In genomic region chr5:144979110-144979509, GRCm38 (mm10) we compare ENCODE assay signal across 28 mouse cellular contexts. TPM values are rescaled to one million over a fixed set of nuclear protein-coding genes. Genes with fewer than 3 reads are reported as not detected.
A peak's percentile ranks its signal among the peaks of the same experiment; 100 is the strongest.
DNase-seq lines count a peak whose midpoint lies in the region; ATAC-seq and TF ChIP-seq lines count a peak whose summit lies in the region.
"Had no signal": no experiment of that assay in that cellular context is flagged by ENCODE, and none has a peak within 500 bp of the region (broad histone marks: within the 10 kb centered on the region; RNA-seq: fewer than 3 reads in every experiment).

No protein-coding gene starts in this region.

- TF ChIP-seq POLR2A in kidney, adult 2 months (IDR thresholded peaks at IDR 0.05; ENCODE audit: low read depth, low read length): no peak

- no peaks in the 10 kb centered on the region; the same call in 1 of the 2 replicates for H3K9me3 ChIP-seq in heart, embryonic 11.5 days (replicated peaks; ENCODE audit: control insufficient read depth, low read length)
- H3K9me3 ChIP-seq in kidney, embryonic 15.5 days (replicated peaks): peaks cover 4% of the 10 kb centered on the region; the same call in 1 of the 2 replicates
- H3K9me3 ChIP-seq in midbrain, embryonic 11.5 days (ENCODE audit: control insufficient read depth, low read length): peaks cover 4% of the 10 kb centered on the region; the same call in 1 of the 2 replicates
- H3K9me3 ChIP-seq in midbrain, embryonic 13.5 days: peaks cover 4% of the 10 kb centered on the region; the same call in 1 of the 2 replicates
- H3K9me3 ChIP-seq in forebrain, embryonic 13.5 days (replicated peaks): no peaks in the 10 kb centered on the region
- H3K9me3 ChIP-seq: midbrain, embryonic 15.5 days had no signal

- no peak overlapping the region for H3K9ac ChIP-seq in heart, embryonic 11.5 days (ENCODE audit: low read depth, low read length)
- no peak overlapping the region for H3K9ac ChIP-seq in kidney, embryonic 15.5 days
- no peak overlapping the region for H3K9ac ChIP-seq in midbrain, embryonic 11.5 days (ENCODE audit: low read length)
- no peak overlapping the region for H3K9ac ChIP-seq in midbrain, embryonic 13.5 days (replicated peaks)
- H3K9ac ChIP-seq in forebrain, embryonic 13.5 days: no peak overlapping the region
- H3K9ac ChIP-seq: embryonic facial prominence, embryonic 12.5 days; forebrain, embryonic 12.5 days; hindbrain, embryonic 13.5 days; liver, embryonic 13.5 days; midbrain, embryonic 15.5 days; neural tube, embryonic 12.5 days had no signal

- no peak for ATAC-seq in heart, embryonic 11.5 days (replicated peaks; ENCODE audit: insufficient number of reproducible peaks, low FRiP score, low TSS enrichment)
- ATAC-seq in kidney, embryonic 15.5 days (replicated peaks; ENCODE audit: low FRiP score): no peak
- no peak for ATAC-seq in midbrain, embryonic 11.5 days (ENCODE audit: low FRiP score)
- no peak for ATAC-seq in midbrain, embryonic 13.5 days
- no peak for ATAC-seq in forebrain, embryonic 13.5 days
- ATAC-seq: midbrain, embryonic 15.5 days had no signal

- H3K36me3 ChIP-seq in heart, embryonic 11.5 days (ENCODE audit: control insufficient read depth, insufficient read depth, low read length): no peaks in the 10 kb centered on the region
- no peaks in the 10 kb centered on the region for H3K36me3 ChIP-seq in kidney, embryonic 15.5 days
- H3K36me3 ChIP-seq in kidney, adult 2 months (ENCODE audit: control insufficient read depth, insufficient read depth, low read length): no peaks in the 10 kb centered on the region
- H3K36me3 ChIP-seq in midbrain, embryonic 11.5 days (ENCODE audit: control insufficient read depth, insufficient read depth, low read length): no peaks in the 10 kb centered on the region
- no peaks in the 10 kb centered on the region for H3K36me3 ChIP-seq in midbrain, embryonic 13.5 days
- H3K36me3 ChIP-seq in forebrain, embryonic 13.5 days (ENCODE audit: poor library complexity, severe bottlenecking): no peaks in the 10 kb centered on the region
- H3K36me3 ChIP-seq: embryonic facial prominence, embryonic 12.5 days; forebrain, embryonic 12.5 days; hindbrain, embryonic 13.5 days; liver, embryonic 13.5 days; midbrain, embryonic 15.5 days; neural tube, embryonic 12.5 days had no signal

- intact Hi-C loops in heart, postnatal 36 days (cut with DNase I): no loop called here

- H3K27ac ChIP-seq in heart, embryonic 11.5 days (ENCODE audit: low read depth, low read length): 0 out of 2 replicates have a peak overlapping the region, but pooled peaks have one; percentile 7
- H3K27ac ChIP-seq in kidney, embryonic 15.5 days: peak overlapping the region; percentile 73
- no peak overlapping the region for H3K27ac ChIP-seq in kidney, adult 2 months (ENCODE audit: insufficient read depth, low read depth, low read length)
- H3K27ac ChIP-seq in midbrain, embryonic 11.5 days (ENCODE audit: low read depth, low read length): no peak overlapping the region
- H3K27ac ChIP-seq in midbrain, embryonic 13.5 days: no peak overlapping the region
- no peak overlapping the region for H3K27ac ChIP-seq in forebrain, embryonic 13.5 days
- H3K27ac ChIP-seq: embryonic facial prominence, embryonic 12.5 days; forebrain, embryonic 12.5 days; hindbrain, embryonic 13.5 days; liver, embryonic 13.5 days; midbrain, embryonic 15.5 days; neural tube, embryonic 12.5 days had no signal

- no peak for TF ChIP-seq CTCF in kidney, adult 2 months (conservative IDR thresholded peaks at IDR 0.05; ENCODE audit: insufficient read depth, insufficient read length, low read depth, low read length)

- DNase-seq in heart, postnatal 36 days: no peak
- DNase-seq in kidney, adult 2 months: no peak
- DNase-seq in midbrain, embryonic 11.5 days (ENCODE audit: low spot score, missing footprints): peak; percentile 44
- no peak for DNase-seq in right cerebral cortex, adult 18-20 months
- DNase-seq: cerebellum, adult 18-20 months; layer of hippocampus, adult 9-11 months; liver, embryonic 13.5 days; thymus, postnatal 25 days had no signal

- H3K27me3 ChIP-seq in heart, embryonic 11.5 days (ENCODE audit: control insufficient read depth, insufficient read depth, low read length): 0 out of 2 replicates have a peak, but pooled peaks cover 3% of the 10 kb centered on the region
- no peaks in the 10 kb centered on the region for H3K27me3 ChIP-seq in kidney, embryonic 15.5 days
- no peaks in the 10 kb centered on the region for H3K27me3 ChIP-seq in kidney, adult 2 months (replicated peaks; ENCODE audit: control insufficient read depth, insufficient read depth, low read length)
- H3K27me3 ChIP-seq in midbrain, embryonic 11.5 days (ENCODE audit: control insufficient read depth, insufficient read depth, low read length): no peaks in the 10 kb centered on the region
- no peaks in the 10 kb centered on the region for H3K27me3 ChIP-seq in midbrain, embryonic 13.5 days
- no peaks in the 10 kb centered on the region for H3K27me3 ChIP-seq in forebrain, embryonic 13.5 days
- H3K27me3 ChIP-seq: embryonic facial prominence, embryonic 12.5 days; forebrain, embryonic 12.5 days; hindbrain, embryonic 13.5 days; liver, embryonic 13.5 days; midbrain, embryonic 15.5 days; neural tube, embryonic 12.5 days had no signal

- WGBS in heart, embryonic 11.5 days (ENCODE audit: insufficient replicate concordance): 80% methylated on average over 6 of the region's 6 CpGs
- 69% methylated on average over 6 of the region's 6 CpGs for WGBS in kidney, embryonic 15.5 days
- WGBS in kidney, adult 2 months: 74% methylated on average over 6 of the region's 6 CpGs
- WGBS in midbrain, embryonic 11.5 days: 91% methylated on average over 6 of the region's 6 CpGs
- WGBS in midbrain, embryonic 13.5 days: 88% methylated on average over 6 of the region's 6 CpGs
- 89% methylated on average over 6 of the region's 6 CpGs for WGBS in forebrain, embryonic 13.5 days

- H3K4me1 ChIP-seq in heart, embryonic 11.5 days (ENCODE audit: control insufficient read depth, insufficient read depth, low read length): 0 out of 2 replicates have a peak, but pooled peaks cover 3% of the 10 kb centered on the region
- H3K4me1 ChIP-seq in kidney, embryonic 15.5 days: no peaks in the 10 kb centered on the region
- H3K4me1 ChIP-seq in kidney, adult 2 months (ENCODE audit: control insufficient read depth, insufficient read depth, low read length): no peaks in the 10 kb centered on the region
- no peaks in the 10 kb centered on the region for H3K4me1 ChIP-seq in midbrain, embryonic 11.5 days (ENCODE audit: control insufficient read depth, insufficient read depth, low read length)
- no peaks in the 10 kb centered on the region for H3K4me1 ChIP-seq in midbrain, embryonic 13.5 days (replicated peaks)
- H3K4me1 ChIP-seq in forebrain, embryonic 13.5 days: no peaks in the 10 kb centered on the region
- H3K4me1 ChIP-seq: embryonic facial prominence, embryonic 12.5 days; forebrain, embryonic 12.5 days; hindbrain, embryonic 13.5 days; liver, embryonic 13.5 days; midbrain, embryonic 15.5 days; neural tube, embryonic 12.5 days had no signal

- no peak overlapping the region for H3K4me2 ChIP-seq in heart, embryonic 11.5 days
- no peak overlapping the region for H3K4me2 ChIP-seq in kidney, embryonic 15.5 days
- no peak overlapping the region for H3K4me2 ChIP-seq in midbrain, embryonic 11.5 days
- no peak overlapping the region for H3K4me2 ChIP-seq in midbrain, embryonic 13.5 days (replicated peaks)
- no peak overlapping the region for H3K4me2 ChIP-seq in forebrain, embryonic 13.5 days
- H3K4me2 ChIP-seq: embryonic facial prominence, embryonic 12.5 days; forebrain, embryonic 12.5 days; hindbrain, embryonic 13.5 days; liver, embryonic 13.5 days; midbrain, embryonic 15.5 days; neural tube, embryonic 12.5 days had no signal

- no peak overlapping the region for H3K4me3 ChIP-seq in heart, embryonic 11.5 days (ENCODE audit: low read depth, low read length)
- no peak overlapping the region for H3K4me3 ChIP-seq in kidney, embryonic 15.5 days (replicated peaks)
- no peak overlapping the region for H3K4me3 ChIP-seq in kidney, adult 2 months (ENCODE audit: insufficient read depth, low read depth, low read length)
- H3K4me3 ChIP-seq in midbrain, embryonic 11.5 days (ENCODE audit: low read depth, low read length): no peak overlapping the region
- no peak overlapping the region for H3K4me3 ChIP-seq in midbrain, embryonic 13.5 days (replicated peaks)
- no peak overlapping the region for H3K4me3 ChIP-seq in forebrain, embryonic 13.5 days
- H3K4me3 ChIP-seq: embryonic facial prominence, embryonic 12.5 days; erythroblast, embryonic 14.5 days; forebrain, embryonic 12.5 days; hindbrain, embryonic 13.5 days; liver, embryonic 13.5 days; megakaryocyte, embryonic 14.5 days; midbrain, embryonic 15.5 days; neural tube, embryonic 12.5 days had no signal

RNA-seq across cellular contexts. Expression of gene Smurf1, which starts 13.5 kb away (rescaled TPM):
- 14.3 and 15.7 TPM in 2 replicates for polyA plus RNA-seq in heart, embryonic 11.5 days (2014; fragmentation: Nextera tagmentation; extraction: Ambion mirVana)
- 10 to 100 TPM; 24.6 to 27.2 TPM for total RNA-seq in heart, postnatal 36 days (2021)
- polyA plus RNA-seq in kidney, embryonic 15.5 days (2015; fragmentation: Nextera tagmentation; extraction: Ambion mirVana): 14.0 and 15.4 TPM in 2 replicates
- polyA plus RNA-seq in kidney, adult 2 months (2012; rRNA removed): 14.4 and 16.1 TPM in 2 replicates
- 13.2 and 17.8 TPM in 2 replicates for polyA plus RNA-seq in midbrain, embryonic 11.5 days (2014; fragmentation: Nextera tagmentation; extraction: Ambion mirVana)
- polyA plus RNA-seq in midbrain, embryonic 13.5 days (2015; fragmentation: Nextera tagmentation; extraction: Ambion mirVana): 26.9 and 32.2 TPM in 2 replicates
- 16.8 and 18.1 TPM in 2 replicates for polyA plus RNA-seq in forebrain, embryonic 13.5 days (2015; fragmentation: Nextera tagmentation; extraction: Ambion mirVana)

RNA-seq across cellular contexts. Expression of gene Gm4871, which starts 53.4 kb away (rescaled TPM):
- polyA plus RNA-seq in heart, embryonic 11.5 days (2014; fragmentation: Nextera tagmentation; extraction: Ambion mirVana): not detected in 2 replicates
- not detected for total RNA-seq in heart, postnatal 36 days (2021)
- polyA plus RNA-seq in kidney, embryonic 15.5 days (2015; fragmentation: Nextera tagmentation; extraction: Ambion mirVana): not detected in 2 replicates
- not detected in 2 replicates for polyA plus RNA-seq in kidney, adult 2 months (2012; rRNA removed)
- not detected in 2 replicates for polyA plus RNA-seq in midbrain, embryonic 11.5 days (2014; fragmentation: Nextera tagmentation; extraction: Ambion mirVana)
- polyA plus RNA-seq in midbrain, embryonic 13.5 days (2015; fragmentation: Nextera tagmentation; extraction: Ambion mirVana): not detected in 2 replicates
- polyA plus RNA-seq in forebrain, embryonic 13.5 days (2015; fragmentation: Nextera tagmentation; extraction: Ambion mirVana): not detected in 2 replicates
- total RNA-seq: adrenal gland, postnatal 10 days; gastrocnemius, adult 18-20 months; heart, postnatal 14 days; left cerebral cortex, adult 18-20 months; left cerebral cortex, postnatal 25 days had no signal
- polyA plus RNA-seq: embryonic facial prominence, embryonic 12.5 days; erythroblast, embryonic 14.5 days; forebrain, embryonic 12.5 days; gonadal fat pad, adult 2 months; hindbrain, embryonic 13.5 days; kidney, embryonic 14.5 days; large intestine, adult 2 months; limb, embryonic 14.5 days; liver, embryonic 13.5 days; midbrain, embryonic 15.5 days; neural tube, embryonic 12.5 days had no signal

Comparison
In these comparisons a context has a peak if more than half of its experiments do, and no peak if none do; other contexts are left out.
1. H3K27ac ChIP-seq: peak in heart, embryonic 11.5 days (single experiment) and kidney, embryonic 15.5 days (single experiment); none in kidney, adult 2 months (single experiment), midbrain, embryonic 11.5 days (single experiment), midbrain, embryonic 13.5 days (single experiment) and forebrain, embryonic 13.5 days (single experiment).